Mouse (Mus musculus) left cerebral cortex, adult 2 months (tissue): Measurements from ENCODE around the gene Agbl4. TPM values are rescaled to one million over a fixed set of nuclear protein-coding genes. Genes with fewer than 3 reads are reported as not detected.

Source experiments
- DNase-seq, 2 experiments: peaks; one replicate each; pipeline ENCODE4 v3.0.0; 2021 to 2022; ENCODE audit warnings: low spot score in 2 of 2, mixed read lengths in 1 of 2; ENCODE audit errors: extremely low spot score in 1 of 2
- H3K27ac ChIP-seq: fragments of 200-600 bp; 2 replicates; pipeline ENCODE4 v1.8.1; 2022
- H3K4me3 ChIP-seq: fragments of 200-600 bp; 2 replicates; pipeline ENCODE4 v1.8.1; 2022
- CTCF ChIP-seq: fragments of 200-600 bp; IDR thresholded peaks from 2 replicates; pipeline ENCODE4 v1.8.1; 2022; ENCODE audit warnings: antibody characterized with exemption, mild to moderate bottlenecking, moderate library complexity
- intact Hi-C: fragments of 180-260 bp; cut with DNase I; formaldehyde crosslinking; loops from one replicate; pipeline ENCODE4 v1.15.1; 2025
- total RNA-seq, 2 experiments: library from RNA; stranded (reverse); gene quantifications; 2 replicates each; pipeline ENCODE4 v1.2.3; 2021

Agbl4 gene
- total RNA-seq, 2 experiments from 2014 or later: 18.6 to 23.6 TPM

DNA sequence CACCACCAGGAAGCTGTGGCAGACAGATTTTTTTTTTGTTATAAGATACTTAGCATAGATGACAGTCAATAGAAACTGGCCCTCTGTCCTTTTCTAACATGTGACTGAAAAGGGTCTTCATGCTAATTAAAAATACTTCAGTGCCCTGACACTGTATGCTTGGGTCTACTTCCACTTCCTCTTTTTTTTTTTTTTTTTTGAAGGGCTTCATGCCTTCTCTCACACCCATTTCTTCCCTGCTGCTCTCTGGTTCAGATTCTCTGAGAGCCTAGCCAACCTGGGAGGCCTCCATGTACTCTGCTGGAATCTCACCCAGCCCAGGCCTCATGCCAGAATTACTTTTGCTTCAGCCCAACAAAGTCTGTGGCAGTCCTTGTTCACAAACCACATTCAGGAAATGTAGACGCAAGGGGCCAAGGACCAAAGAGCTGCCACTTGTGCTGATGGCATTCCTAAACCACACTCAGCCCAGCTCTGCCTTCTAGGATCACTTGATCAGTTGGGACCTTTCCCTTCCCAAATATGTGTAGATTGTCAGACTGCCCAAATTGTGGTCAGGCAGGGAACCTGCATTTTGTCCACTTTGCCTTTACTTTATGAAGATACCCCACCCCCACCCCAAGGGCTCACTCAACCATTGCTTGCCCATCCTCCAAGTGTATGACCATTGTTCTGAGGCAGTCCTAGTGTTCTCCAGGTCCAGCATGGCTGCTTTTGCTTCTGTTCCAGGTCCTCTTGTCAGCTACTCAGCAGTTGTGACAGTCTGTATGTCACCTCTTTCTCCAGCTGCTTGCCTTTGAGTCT is 1045.2 kb downstream of the Agbl4 start:
- intact Hi-C loops: loop anchor here (5.0 kb wide), 1 partner anchor 115 kb away; no protein-coding TSS in a partner anchor
- TF ChIP-seq CTCF: no peak
- H3K4me3 ChIP-seq: no peak overlapping the region
- no peak overlapping the region for H3K27ac ChIP-seq
- no peak for DNase-seq

DNA sequence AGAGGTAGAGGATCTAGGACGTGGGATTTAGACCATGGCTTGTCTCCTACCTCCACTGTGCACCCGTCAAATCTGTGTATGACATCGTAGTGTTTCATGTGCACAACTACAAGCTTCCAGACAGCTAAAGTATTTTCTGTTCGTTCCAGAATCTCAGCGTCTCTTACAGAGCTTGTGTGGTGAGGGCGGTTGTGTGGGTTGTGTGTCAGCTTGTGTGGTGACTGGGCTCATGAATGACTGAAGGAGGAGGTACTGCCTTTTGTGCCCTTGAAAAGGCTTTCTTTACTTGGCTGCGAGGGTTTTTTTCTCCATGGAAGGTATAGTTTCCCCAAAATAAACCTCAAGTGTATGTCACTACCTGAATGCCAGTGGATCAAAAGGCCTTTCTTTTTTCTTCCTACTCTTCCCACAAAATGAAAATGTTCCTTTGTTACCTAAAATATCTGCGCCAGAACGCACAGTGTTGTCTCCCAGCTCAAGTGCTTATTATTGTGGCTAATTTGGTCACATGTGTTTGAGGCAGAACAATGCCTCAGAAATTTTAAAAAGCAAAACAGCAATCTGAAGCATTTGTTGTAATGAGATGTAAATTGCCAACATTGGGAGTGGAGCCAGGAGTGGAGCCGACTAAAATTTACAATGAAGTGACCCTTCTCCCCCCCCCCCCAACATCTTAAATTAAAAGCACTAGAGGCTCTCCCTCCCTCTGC is 1046.6 kb downstream of the Agbl4 start:
- peak; percentile 33 to 46 for DNase-seq
- H3K27ac ChIP-seq: peak overlapping the region; percentile 45; the same call in 1 of the 2 replicates
- no peak overlapping the region for H3K4me3 ChIP-seq
- intact Hi-C loops: loop anchor here (5.0 kb wide), 1 partner anchor 117 kb away; no protein-coding TSS in a partner anchor
- TF ChIP-seq CTCF: no peak

DNA sequence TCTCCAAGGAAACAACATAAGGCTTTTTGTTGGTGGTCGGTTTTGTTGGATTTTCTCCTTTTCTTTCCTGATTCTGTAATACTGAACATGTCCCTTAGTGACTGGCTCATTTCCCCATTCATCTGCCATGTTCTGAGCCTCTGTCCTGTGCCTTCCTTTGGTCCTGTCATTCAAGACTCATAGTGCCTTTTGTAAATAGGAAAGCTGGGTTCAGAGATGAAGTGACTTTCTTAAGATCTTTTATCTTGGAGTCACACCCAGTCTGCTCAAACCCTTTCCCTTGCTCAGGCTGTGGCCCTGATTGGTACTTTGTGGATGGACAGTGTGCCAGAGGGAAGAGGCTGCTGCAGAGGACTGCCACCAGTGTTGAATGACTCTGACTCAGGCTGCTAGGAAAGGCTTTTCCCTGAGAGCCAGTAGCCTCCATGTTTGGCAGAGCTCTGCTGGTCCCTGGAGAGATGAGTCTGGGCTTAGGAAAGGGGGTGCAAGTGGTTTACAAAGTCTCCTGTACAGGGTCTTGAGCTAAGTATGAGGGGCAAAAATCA is 1047.2 kb downstream of the Agbl4 start:
- Histone ChIP-seq H3K4me3 (no peak overlapping the region), H3K27ac (no peak overlapping the region)
- TF ChIP-seq CTCF: no peak
- intact Hi-C loops: loop anchor here (5.0 kb wide), 1 partner anchor 117 kb away; no protein-coding TSS in a partner anchor
- DNase-seq: no peak

DNA sequence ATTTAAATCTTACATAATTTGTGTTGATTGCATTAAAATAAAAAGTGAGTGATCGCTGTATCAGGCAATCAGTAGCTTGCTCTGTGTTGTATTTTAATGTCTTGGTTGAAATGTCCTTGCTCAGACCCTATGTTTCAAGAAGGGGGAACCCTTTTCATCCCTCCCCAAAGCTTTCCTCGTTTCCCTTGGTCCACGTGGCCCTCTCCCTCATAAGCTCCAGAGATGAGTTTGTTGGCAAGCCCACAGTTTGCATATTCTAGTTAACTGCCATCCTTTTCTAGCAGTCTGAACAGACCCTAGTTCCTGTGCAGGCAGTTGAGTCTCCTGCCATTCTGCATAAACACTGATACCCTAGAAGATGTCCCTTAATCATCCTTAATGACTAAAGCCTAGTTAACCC is 1050.5 kb downstream of the Agbl4 start:
- no peak for DNase-seq
- intact Hi-C loops: no loop called here
- TF ChIP-seq CTCF: no peak
- H3K4me3 ChIP-seq: no peak overlapping the region
- no peak overlapping the region for H3K27ac ChIP-seq

GRCm38 (mm10) chr4:111448586-111448985 is 1051.1 kb downstream of the Agbl4 start:
- intact Hi-C loops: no loop called here
- H3K4me3 ChIP-seq: no peak overlapping the region
- TF ChIP-seq CTCF: no peak
- no peak overlapping the region for H3K27ac ChIP-seq
- no peak for DNase-seq

GRCm38 (mm10) chr4:111449442-111450199 is 1052.2 kb downstream of the Agbl4 start:
- no peak for TF ChIP-seq CTCF
- Histone ChIP-seq H3K4me3 (no peak overlapping the region), H3K27ac (peak overlapping the region; percentile 47; the same call in 1 of the 2 replicates)
- intact Hi-C loops: no loop called here
- DNase-seq: no peak

DNA sequence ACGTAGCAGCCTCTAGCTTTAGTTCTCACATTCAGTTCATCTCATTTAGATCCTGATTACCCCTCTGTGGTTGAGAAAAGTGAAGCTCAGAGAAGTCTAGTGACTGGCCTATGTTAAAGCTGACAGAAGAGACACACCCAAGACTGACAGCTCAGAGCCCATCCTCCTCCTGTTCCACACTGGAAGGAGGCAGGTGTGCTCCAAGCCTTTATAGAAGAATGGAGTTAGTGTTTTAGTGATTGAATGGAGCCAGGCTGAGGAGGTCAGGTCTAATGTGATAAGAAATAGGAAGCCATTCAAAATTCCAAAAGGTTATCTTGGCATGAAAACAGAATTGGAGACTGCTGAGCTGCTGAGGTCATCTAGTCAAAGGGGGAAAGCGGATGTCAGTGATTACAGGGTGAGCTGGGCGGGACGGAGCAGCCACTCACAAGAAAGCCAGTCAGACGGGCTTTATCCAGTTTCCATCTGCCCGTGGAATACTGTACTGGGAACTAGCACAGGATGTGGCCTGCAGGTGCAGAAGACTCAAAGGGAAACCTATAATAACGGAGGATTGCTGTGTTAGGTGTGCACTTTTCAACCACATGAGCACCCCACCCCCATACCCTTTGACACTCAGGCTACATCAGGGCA is 1053.9 kb downstream of the Agbl4 start:
- no peak for TF ChIP-seq CTCF
- H3K4me3 ChIP-seq: no peak overlapping the region
- DNase-seq: no peak
- H3K27ac ChIP-seq: no peak overlapping the region
- intact Hi-C loops: no loop called here

DNA sequence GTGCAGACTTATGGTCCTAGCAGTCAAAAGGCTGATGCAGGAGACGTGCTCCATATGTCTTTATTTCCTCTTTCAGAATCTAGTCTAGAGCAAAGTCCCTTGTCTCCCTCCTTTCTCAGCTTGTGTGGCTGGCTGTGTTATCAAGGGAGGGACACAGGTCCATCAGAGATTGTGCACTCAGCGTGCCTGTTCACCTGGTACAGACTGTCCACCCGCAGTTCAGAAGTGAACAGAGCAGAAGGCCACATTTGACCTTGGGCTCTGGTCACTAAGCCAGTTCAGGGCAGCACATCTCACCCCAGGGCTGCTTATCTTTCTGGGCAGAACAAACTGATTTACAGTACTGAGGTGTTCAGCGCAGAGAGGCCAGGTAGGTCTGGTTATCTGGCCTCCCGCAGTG is 1054.7 kb downstream of the Agbl4 start:
- Histone ChIP-seq H3K4me3 (no peak overlapping the region), H3K27ac (no peak overlapping the region)
- DNase-seq: no peak
- intact Hi-C loops: no loop called here
- no peak for TF ChIP-seq CTCF

DNA sequence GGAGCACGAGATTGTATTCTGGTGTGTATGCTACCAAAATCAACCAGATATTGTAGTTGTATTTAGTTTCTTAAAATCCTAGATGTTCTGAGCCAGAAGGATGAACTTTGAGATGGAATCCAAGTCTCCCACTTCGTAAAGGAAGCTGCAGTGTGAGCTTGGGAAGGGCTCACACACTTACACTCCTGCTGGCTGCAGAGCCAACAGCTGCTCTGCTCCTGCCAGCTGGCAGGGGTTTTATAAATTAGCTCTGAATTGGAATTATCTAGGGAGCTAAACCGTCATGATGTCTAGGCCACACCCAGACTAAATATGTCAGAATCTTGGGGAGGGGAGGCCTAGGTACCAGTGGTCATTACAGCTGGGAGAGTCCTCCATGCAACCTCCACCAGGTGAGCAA is 1055.8 kb downstream of the Agbl4 start:
- intact Hi-C loops: no loop called here
- H3K27ac ChIP-seq: no peak overlapping the region
- no peak for TF ChIP-seq CTCF
- no peak for DNase-seq
- no peak overlapping the region for H3K4me3 ChIP-seq

- Histone ChIP-seq H3K27ac (no peak overlapping the region), H3K4me3 (no peak overlapping the region)
- intact Hi-C loops: no loop called here
- DNase-seq: no peak
- no peak for TF ChIP-seq CTCF
Measured at GRCm38 (mm10) chr4:111455621-111456020, 1058.2 kb downstream of the Agbl4 start.

GRCm38 (mm10) chr4:111457568-111457967 is 1060.1 kb downstream of the Agbl4 start:
- Histone ChIP-seq H3K4me3 (no peak overlapping the region), H3K27ac (no peak overlapping the region)
- no peak for TF ChIP-seq CTCF
- no peak for DNase-seq
- intact Hi-C loops: no loop called here
